Mouse (Mus musculus) naive thymus-derived CD4-positive, alpha-beta T cell, adult 2 months (primary cell): ENCODE measurements around the gene Gm20388.

Source experiments
- DNase-seq: peaks from one replicate; pipeline ENCODE4 v3.0.0-alpha.2; 2011; ENCODE audit warnings: low read depth

The Gm20388 gene

GRCm38 (mm10) chr8:121213236-121213635, 1302.6 kb downstream of the Gm20388 start:
- peak; percentile 13 for DNase-seq

GRCm38 (mm10) chr8:121213651-121214050, 1303.0 kb downstream of the Gm20388 start:
- DNase-seq: no peak

GRCm38 (mm10) chr8:121214975-121215374, 1304.3 kb downstream of the Gm20388 start:
- peak; percentile 2 for DNase-seq

GRCm38 (mm10) chr8:121216441-121216949, 1305.9 kb downstream of the Gm20388 start:
- no peak for DNase-seq

GRCm38 (mm10) chr8:121218486-121218885, 1307.8 kb downstream of the Gm20388 start:
- peak; percentile 32 for DNase-seq

GRCm38 (mm10) chr8:121220103-121220899, 1309.7 kb downstream of the Gm20388 start:
- no peak for DNase-seq

GRCm38 (mm10) chr8:121224709-121225108, 1314.1 kb downstream of the Gm20388 start:
- DNase-seq: no peak

- DNase-seq: no peak
These were observed 1317.1 kb downstream of the Gm20388 start for GRCm38 (mm10) chr8:121227756-121228155.

- DNase-seq: peak; percentile 17
These were observed 1318.3 kb downstream of the Gm20388 start for GRCm38 (mm10) chr8:121228892-121229291.

- DNase-seq: no peak
These were observed 1318.9 kb downstream of the Gm20388 start for GRCm38 (mm10) chr8:121229550-121229949.

GRCm38 (mm10) chr8:121233196-121233595, 1322.6 kb downstream of the Gm20388 start:
- DNase-seq: no peak

- peak; percentile 8 for DNase-seq
These were observed 1324.3 kb downstream of the Gm20388 start for GRCm38 (mm10) chr8:121234915-121235314.

- DNase-seq: no peak
These were observed 1329.0 kb downstream of the Gm20388 start for GRCm38 (mm10) chr8:121239640-121240039.

GRCm38 (mm10) chr8:121241761-121242552, 1331.3 kb downstream of the Gm20388 start:
- no peak for DNase-seq

GRCm38 (mm10) chr8:121242671-121243070, 1332.0 kb downstream of the Gm20388 start:
- no peak for DNase-seq

GRCm38 (mm10) chr8:121248823-121249222, 1338.2 kb downstream of the Gm20388 start:
- DNase-seq: no peak

- DNase-seq: no peak
These were observed 1338.8 kb downstream of the Gm20388 start for GRCm38 (mm10) chr8:121249433-121249832.

GRCm38 (mm10) chr8:121251089-121251488, 1340.4 kb downstream of the Gm20388 start:
- no peak for DNase-seq

- no peak for DNase-seq
These were observed 1345.2 kb downstream of the Gm20388 start for GRCm38 (mm10) chr8:121255727-121256265.

- no peak for DNase-seq
These were observed 1347.6 kb downstream of the Gm20388 start for GRCm38 (mm10) chr8:121258126-121258792.

- DNase-seq: no peak
These were observed 1352.2 kb downstream of the Gm20388 start for GRCm38 (mm10) chr8:121262728-121263389.
